Mouse (Mus musculus): ENCODE measurements around the gene Atp1a3.

DNA sequence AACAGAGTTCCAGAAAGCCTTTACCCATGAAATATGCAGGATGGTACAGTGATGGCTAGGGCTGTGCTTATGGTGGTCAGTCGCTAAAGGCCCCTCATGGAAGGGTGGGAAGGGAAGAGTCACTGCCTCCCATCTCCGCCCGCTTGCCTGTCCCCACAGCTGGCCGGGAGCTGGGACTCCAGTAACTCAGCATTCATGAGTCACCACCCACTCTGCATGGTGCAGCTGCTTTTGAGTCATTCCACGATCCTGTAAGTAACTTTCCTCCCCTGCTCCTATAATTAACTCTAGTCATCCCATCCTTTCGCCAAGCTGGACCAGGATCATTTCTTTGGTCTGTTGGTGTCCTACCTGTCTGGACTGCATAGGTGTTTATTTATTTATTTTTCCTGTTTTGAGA lies 12.7 kb downstream of the Atp1a3 start:
- TF ChIP-seq CTCF (IDR thresholded peaks at IDR 0.05; ENCODE audit: control insufficient read depth, insufficient read depth, low read length) (no peak), POLR2A (IDR thresholded peaks at IDR 0.05; ENCODE audit: borderline replicate concordance, control insufficient read depth, low read depth, low read length) (no peak)

Measured in bone marrow, adult 2 months (tissue).